Mouse (Mus musculus): ENCODE data around the gene Fam155a.

The Fam155a gene

DNA sequence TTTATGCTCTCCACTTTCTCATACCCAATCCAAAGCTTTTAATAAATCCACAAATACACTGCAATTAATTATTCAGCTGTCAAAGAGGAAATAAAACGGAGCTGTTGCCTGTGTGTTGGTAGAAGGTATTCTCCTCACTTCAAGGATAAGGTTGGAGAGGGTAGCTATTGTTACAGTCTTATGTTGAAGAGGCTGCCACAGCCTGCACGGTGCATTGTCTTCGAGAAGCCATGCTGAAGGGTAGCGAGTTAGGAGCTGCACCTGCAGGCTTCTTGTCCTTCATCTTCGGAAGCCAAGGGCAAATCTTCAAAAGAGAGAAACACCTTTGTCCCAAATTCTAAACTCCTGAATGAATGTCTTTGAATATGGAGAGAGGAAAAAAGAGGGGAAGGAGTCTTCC, 288.4 kb downstream of the Fam155a start:
- DNase-seq (ENCODE audit: low spot score): no peak

DNA sequence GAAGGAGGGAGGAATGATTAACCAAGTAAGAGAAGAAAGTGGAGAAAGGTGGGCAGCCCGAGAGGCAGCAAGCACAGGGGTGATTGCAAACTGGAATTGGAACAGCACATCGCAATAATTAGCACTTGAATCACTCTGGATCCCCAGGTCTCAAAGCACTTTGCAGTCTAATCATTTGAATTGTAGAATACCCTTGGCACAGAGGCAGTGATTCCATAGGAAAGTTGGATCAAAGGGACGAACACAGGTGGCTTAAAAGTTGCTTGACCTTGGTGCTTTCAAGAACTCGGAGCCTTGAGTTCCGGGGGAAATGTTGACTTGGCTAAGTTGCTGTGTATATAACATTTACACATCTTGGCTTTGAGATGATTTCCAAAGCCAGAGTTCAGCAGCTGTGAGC, 299.7 kb downstream of the Fam155a start:
- DNase-seq (ENCODE audit: low spot score): no peak

DNA sequence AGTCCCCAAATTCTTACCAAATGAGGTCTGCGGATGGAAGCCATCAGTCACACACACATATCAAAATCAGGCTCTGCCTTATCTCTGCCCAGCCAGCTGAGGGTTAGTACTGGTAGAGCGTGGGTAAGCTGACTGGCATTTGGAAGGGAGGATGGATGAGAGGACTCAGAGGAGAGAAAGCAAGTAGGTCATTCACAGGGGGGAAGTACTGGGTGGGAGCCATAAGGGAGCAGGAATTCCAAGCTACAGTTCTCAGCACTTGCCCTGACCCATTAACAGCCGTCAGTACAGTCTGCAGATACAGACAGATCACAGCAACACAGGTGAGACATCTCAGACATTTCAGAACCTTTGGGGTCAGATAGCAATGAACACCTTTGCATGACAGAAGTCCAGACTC, 300.8 kb downstream of the Fam155a start:
- DNase-seq (ENCODE audit: low spot score): no peak

DNA sequence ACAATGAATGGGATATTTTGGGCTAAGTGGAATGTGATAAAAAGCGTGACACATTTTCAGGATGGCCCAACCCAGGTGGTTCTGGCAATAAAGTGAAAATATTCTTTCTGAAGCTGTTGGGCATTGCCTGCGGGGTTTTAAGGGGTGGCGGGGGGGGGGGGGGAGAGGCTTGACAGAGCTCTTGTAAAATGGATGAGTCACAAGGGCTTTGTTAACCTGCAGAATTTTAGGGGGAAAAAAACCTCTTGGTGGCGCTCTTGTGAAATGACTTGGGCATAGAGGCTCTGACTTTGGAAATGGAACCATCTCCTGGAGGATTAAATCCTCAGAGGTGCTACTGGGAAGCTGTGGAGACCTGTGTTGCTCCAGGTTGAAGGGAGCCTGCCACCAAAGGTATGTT, 309.9 kb downstream of the Fam155a start:
- DNase-seq (ENCODE audit: low spot score): no peak

DNA sequence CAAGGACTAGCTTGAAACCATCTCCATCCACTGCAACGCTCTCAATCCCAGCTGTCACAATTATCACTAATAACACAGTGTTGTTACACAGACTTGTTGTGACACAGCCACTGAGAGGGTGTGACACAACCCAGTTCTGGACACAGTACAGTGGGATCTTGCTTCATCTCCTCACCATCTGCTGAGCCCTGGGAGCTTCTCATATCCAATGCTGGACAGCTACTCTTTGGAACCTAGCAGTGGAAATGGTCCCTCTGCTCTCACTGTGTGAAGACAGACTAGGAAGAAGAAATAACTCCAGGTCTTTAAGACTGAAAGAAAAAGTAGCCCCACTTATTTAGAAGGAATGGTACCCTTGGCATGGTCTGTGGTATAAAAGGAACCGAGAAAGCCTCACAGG, 310.3 kb downstream of the Fam155a start:
- no peak for DNase-seq (ENCODE audit: low spot score)

DNA sequence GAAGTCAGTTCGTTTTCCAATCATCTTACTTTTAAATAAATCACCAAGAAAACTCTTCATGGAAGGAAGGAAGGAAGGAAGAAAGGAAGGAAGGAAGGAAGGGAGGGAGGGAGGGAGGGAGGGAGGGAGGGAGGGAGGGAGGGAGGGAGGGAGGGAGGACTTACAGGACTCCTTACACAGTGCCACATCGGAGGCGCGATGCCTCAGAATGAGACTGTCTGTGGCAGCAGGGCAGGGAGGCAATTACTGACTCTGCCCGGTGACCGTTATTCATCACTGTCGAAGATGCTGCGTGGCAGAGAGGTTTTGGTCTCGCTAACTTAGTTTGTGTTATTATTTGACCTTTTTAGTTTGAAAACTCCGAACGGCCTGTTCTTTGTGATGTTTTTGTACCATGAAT, 312.3 kb downstream of the Fam155a start:
- no peak for DNase-seq (ENCODE audit: low spot score)

DNA sequence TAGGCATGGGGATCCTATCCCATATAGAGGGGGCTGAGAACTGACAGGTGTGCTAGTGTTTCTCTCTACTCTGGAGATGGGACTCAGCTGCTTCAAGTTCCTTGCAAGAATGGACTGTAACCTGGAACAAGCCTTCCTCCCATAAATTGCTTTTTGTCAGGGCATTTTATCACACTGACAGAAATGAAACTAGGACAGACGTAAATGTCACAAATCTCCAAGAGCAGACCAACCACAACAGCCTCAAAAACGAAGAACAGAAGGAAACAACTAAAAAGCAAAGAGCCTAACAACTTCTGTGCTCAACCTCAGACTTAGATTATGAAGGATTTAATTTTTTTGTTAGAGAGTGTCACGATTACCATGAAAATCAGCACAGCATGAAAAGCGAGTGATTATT, 315.8 kb downstream of the Fam155a start:
- no peak for DNase-seq (ENCODE audit: low spot score)

DNA sequence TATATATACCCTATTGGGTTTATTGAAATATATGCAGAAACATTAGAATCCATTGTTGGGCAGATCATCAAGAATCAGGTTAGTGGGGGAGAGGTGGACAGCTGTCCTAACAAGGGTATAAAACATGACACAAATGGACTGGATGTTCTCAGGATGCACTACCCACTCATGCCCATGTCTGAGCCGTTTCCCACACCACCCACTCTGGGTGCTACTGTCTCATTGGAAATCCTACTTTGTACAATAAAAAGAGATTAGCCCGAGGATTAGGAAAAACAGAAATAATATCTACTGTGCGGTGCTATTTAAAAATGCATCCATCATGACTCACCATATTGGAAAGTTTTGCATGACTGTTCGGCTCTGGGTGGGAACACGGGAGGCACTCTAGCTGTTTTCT, 317.2 kb downstream of the Fam155a start:
- DNase-seq (ENCODE audit: low spot score): no peak

DNA sequence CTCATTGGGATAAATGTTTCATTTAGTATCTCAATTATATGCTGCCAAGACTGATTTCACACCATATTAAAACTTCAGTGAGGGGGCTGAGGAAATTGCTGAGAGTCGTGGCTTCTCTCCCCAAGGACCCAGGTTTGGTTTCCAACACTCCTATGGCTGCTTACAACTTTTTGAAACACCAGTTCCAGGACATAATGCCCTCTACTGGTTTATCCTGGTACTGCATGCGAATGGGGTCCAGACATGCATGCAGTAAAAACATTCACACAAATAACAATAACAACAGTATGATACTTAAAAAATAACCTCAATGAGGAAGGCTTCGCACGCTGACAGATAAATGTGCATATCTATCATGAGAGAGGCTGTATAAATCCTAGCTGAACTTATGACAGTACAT, 319.4 kb downstream of the Fam155a start:
- no peak for DNase-seq (ENCODE audit: low spot score)

DNA sequence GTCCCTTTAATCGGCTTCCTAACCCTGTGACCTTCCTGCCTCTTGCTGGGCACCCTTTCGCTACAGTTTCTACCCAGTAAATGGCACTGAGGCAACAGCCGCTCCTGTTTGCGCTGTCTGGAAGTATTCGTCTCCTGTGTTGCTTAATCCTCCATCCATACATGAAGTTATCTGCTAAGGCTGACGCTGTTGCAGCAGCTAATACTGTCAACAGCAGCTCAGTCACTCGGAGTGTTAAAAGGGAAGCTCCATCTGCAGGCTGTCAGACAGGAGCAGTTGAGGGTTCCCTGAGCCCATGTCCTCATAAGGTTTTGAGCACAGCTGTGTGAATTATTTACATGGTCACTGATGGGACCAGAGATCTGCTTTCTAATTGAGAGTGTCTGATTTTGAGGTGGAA, 322.3 kb downstream of the Fam155a start:
- no peak for DNase-seq (ENCODE audit: low spot score)

DNA sequence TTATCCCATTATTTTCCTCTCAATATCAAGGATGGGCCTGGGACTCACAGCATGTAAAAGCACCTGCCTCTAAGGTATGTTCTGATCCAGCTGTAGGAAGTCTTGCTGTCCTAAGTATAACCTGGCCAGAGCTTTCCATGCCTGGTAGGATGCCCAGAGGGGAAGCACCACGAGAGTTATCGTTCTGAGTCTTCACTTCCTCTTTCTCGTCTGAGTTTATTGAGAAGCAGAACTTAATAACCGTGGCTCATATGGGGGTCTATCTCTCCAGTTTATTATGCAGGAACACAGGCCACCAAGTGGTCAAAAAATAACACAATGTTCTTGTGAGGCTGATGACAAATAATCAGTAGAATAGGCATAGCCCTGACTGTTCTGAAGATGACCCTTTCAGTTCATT, 333.1 kb downstream of the Fam155a start:
- no peak for DNase-seq (ENCODE audit: low spot score)

DNA sequence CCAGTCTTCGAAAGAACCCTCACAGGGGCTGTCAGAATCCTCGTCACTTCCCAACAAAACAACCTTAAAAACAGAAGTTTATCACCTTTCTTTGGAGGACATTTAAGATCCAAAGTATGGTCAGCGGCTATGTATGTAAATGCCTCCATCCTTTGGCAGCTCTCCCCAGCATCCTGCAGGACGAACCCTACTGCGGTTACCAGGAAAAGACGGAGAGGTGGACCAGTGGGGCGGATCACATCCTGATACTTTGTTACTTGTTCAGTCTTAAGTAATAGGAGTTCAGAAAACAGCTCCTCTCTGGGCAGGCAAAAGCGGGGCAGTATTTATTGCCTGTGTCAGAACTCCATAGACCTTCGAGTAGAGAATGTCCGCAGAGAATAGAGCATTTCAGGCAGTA, 335.5 kb downstream of the Fam155a start:
- DNase-seq (ENCODE audit: low spot score): no peak

DNA sequence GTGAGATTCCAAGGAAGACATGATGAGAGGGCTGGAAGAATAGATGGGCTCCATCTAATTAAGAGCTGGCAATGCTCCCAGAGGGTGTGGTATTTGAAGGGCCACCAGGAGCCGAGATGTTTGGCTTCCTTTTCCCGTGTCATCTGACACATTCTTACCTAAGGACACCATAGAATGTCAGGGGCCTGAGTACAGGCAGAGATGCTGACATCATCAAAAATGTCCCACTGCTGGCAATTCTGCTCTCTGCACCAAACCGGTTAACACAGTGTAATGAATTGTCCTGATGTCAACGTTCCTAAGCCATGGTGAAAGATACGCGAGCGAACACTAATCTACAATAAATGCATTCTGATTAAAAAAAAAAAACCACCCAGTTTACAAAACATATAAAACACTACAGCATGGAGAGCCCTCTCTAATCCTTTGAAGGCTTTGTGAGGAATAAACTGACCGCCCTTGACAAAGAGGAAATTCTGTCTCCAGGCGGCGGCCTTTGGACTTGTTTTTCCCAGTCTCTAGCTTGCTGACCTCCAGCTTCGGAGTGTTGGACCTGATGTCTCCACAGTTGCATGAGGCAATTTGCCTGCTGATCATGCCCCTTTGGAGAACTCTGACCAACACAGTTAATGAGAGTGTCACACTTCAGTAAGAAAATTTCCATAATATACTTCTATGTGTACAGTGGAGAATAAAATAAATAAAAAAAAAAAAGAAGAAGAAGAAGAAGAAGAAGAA, 338.2 kb downstream of the Fam155a start:
- no peak for DNase-seq (ENCODE audit: low spot score)

DNA sequence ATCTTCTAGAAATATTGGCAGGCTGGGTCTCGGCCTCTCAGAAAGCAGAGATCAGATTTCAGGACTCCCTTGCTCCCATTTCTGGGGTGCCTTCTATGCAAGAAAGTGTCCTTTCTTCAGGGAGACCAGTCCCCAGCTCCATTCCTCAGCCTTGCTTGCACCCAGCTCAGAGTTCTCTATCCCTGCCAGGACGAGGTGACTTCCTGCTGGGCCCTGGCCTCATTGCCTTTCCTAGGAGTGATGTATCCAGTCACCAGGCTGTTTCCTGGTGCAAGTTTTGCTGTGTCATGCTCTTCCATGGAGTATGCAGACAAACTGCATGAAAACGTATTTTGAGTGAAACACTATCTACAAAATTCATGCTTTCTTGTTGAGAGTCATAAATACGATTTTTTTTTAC, 342.1 kb downstream of the Fam155a start:
- no peak for DNase-seq (ENCODE audit: low spot score)

DNA sequence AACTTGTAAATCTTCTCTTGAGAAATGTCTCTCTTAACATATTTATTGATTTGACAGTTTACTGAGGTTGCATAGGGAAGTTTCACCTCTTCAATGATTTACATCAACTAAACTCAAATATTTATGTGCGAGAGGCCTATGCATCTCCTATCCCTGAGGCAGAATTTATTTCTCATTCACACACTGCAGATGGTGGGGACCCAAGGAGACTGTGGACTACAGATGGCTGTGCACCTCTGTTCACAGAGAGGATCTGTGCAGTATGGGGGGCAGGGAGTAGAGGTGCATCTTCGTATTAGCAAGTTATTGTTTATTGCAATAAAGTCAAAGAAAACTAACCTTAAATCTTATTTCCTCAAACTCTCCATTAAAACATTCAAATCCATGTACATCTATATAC, 346.9 kb downstream of the Fam155a start:
- no peak for DNase-seq (ENCODE audit: low spot score)

DNA sequence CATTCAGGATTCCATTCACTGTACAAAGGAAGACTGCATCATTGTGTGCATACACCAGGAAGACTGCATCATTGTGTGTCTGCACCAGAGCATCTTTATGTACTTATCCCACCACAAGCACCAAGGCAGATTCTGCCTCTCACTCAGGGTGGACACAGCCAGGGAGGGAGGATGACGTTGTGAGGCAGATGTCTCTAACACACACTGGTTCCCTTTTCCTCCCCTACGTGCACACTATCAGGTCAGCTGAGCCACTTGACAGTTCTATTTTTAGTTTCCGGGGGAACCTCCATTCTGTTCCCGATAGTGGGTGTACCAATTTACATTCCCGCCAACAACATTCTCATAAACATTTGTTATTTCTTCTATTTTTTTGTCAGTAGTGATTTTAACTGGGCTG, 347.4 kb downstream of the Fam155a start:
- DNase-seq (ENCODE audit: low spot score): no peak

DNA sequence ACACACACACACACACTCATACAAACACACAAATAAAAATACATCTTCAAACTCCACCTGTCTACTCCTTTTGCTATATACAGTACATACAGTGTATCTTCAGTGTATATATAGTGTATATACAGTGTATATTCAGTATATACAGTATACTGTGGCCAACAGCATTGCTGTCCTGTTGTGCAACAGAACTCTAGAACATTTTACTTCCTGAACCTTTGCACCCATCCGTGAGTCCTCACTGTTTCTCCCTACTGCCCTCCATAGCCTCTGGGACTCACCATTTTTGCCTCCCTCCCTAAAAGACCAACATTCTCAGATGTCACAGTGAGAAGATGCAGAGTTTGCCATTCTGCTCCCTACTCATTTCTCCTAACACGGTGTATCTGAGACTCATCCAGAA, 347.8 kb downstream of the Fam155a start:
- DNase-seq (ENCODE audit: low spot score): no peak

DNA sequence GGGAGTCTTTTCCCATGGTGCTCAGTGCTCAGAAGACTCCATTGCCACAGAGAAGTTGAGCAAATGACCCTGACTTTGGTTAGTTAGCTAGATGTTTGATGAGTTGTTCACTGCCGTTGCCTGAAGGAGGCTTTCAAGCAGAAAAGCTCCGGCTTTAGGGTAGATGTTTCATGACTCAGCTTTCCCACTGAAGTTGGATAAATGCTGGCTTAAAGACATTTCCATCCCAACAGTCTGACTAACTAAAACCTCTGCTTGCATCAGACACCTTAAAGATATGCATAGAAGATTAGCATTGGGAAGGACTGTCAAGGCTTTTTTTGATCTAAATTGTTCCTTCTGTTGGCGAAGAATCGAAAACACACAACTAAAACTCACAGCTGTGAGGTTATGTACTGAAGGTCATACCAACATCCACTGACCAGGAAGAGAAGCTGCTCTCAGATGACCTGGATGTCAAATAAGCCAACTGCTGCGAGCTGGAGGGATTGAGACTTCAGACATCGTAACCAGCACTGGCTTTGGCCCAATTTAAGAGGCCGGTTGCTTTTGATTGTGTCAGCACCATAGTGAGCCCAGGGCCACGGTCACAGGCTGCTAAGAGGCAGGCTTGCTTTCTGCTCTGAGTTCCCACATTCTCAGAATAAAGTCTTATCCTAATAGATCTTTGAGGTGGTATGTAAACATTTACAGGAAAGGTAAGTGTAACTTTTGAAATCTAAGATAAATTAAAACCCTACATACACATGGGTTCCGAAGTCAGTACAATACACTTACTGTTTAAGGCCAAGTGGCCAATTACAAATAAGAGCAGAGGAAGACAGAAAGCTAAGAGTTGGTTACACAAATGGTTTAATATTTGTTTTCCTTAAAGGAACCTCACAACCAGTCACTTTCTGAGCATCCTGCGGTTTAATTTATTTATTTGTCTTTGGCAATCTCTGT, 351.8 kb downstream of the Fam155a start:
- no peak for DNase-seq (ENCODE audit: low spot score)

DNA sequence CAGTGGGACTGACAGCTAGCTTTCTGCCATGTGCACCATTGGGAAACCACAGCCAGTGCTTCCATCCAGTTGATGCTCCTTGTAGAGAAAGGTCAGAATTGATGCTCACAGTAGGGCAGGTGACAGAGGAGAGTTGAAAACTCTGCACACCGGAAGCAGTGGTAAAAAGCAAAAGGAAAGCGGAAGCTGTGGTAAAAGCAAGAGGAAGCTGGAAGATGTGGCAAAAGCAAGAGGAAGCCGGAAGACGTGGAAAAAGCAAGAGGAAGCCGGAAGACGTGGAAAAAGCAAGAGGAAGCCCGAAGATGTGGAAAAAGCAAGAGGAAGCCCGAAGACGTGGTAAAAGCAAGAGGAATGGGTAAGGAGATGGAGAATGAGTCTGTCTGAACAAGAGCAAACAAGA, 354.8 kb downstream of the Fam155a start:
- DNase-seq (ENCODE audit: low spot score): no peak

DNA sequence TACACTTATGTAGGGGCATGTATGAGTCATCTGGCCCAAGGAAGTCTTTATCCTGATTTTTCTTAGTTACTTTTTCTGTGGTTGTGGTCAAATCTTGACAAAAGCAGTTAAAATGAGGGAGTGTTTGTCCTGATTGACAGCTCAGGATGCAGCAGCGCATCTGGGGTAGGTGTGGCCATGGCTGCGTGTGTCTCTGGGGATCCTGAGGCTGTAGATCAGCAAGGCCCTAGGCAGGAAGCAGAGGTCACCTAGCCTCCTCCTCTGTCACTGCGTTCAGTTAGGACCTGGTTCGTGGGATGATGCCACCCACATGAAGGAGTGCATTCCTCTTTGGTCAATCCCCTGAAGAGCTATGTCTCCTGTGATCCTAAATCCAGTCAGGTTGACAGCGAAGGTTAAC, 362.5 kb downstream of the Fam155a start:
- DNase-seq (ENCODE audit: low spot score): no peak

DNA sequence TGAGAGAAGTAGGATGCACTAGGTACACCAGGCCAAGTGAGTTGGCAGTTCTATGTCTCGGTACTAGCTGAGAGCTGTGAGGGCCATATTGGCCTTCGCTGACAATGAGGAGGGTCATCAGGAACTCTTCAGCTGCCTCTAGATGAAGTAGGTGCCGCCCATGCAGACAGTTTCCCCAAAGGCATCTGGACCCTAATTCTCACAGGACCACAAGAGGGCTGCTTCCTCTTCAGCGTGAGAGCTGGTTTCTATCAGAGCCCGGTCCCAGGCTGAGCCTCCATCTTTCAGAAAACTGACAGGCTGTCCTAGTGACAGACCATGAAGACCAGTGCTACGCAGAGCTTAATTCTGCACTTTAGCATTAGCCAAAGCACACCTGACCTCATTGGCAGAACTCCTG, 364.8 kb downstream of the Fam155a start:
- DNase-seq (ENCODE audit: low spot score): no peak

DNA sequence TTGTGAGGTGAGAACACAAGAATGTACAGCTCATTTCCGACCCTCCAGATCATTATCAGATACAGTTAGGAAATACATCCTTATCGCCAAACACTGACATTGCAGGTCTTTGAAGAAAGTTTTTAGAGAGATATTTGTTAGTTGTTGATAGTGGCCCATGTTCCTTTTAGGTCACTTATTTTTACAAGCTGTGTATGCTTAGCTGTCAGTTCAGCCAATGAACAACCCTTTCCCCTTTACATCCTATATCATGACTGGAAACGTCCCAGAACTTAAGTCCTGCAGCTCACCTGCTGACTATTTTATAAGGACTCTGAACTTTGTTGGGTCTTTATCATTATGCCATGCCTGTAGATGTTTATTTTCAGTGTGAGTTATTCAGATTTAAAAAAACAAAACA, 366.3 kb downstream of the Fam155a start:
- DNase-seq (ENCODE audit: low spot score): no peak

DNA sequence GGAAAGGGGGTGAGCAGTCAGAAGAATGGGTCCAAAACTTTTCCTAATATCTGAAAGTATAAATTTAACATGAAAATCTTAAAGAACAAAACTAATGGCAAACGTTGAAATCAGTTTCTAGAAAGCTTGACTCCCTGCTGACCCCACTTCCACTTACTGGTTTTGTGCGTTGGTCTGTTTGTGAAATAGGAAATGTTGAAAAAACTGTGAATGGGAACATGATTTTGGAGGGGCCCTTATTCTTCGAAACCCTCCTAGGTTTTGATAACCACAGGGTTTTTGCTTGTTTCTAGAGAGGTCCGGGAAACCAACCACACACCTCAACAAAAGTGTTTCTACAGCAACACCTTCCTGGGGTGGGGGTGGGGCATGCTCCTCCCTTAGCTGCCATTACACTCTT, 368.6 kb downstream of the Fam155a start:
- no peak for DNase-seq (ENCODE audit: low spot score)

Measured in layer of hippocampus, adult 11-12 months (tissue).